Mouse (Mus musculus) hindbrain, embryonic 10.5 days (tissue): ENCODE measurements around the gene Nccrp1. TPM values are rescaled to one million over a fixed set of nuclear protein-coding genes. Genes with fewer than 3 reads are reported as not detected.

Source experiments
- DNase-seq: peaks from one replicate; pipeline ENCODE4 v3.0.0-alpha.2; 2017; ENCODE audit warnings: low spot score
- H3K27ac ChIP-seq: fragments of 300-500 bp; sonication (generic); 2 replicates; pipeline ENCODE4 v1.5.1; 2016; ENCODE audit warnings: mild to moderate bottlenecking, moderate library complexity
- H3K27me3 ChIP-seq: fragments of 300-500 bp; sonication (generic); 2 replicates; pipeline ENCODE4 v1.6.1; 2016; ENCODE audit warnings: mild to moderate bottlenecking; ENCODE audit not compliant: poor library complexity, insufficient read depth, severe bottlenecking
- H3K36me3 ChIP-seq: fragments of 300-500 bp; sonication (generic); 2 replicates; pipeline ENCODE4 v1.6.1; 2016; ENCODE audit warnings: mild to moderate bottlenecking, moderate library complexity
- H3K4me1 ChIP-seq: fragments of 300-500 bp; sonication (generic); replicated peaks from 2 replicates; pipeline ENCODE4 v1.6.1; 2016; ENCODE audit warnings: mild to moderate bottlenecking
- H3K4me3 ChIP-seq: fragments of 300-500 bp; sonication (generic); 2 replicates; pipeline ENCODE4 v1.5.1; 2016; ENCODE audit warnings: mild to moderate bottlenecking, moderate library complexity
- H3K9me3 ChIP-seq: fragments of 300-500 bp; sonication (generic); 2 replicates; pipeline ENCODE4 v1.6.1; 2016; ENCODE audit warnings: mild to moderate bottlenecking, moderate library complexity
- WGBS: fragments of 180-500 bp; shearing (Covaris S2); methylation state at CpG from one replicate; pipeline ENCODE4 v1.1.7; 2016; 5-methylcytosine and 5-hydroxymethylcytosine counted together
- polyA plus RNA-seq: library from polyadenylated mRNA; unstranded; fragments of >200 nt; fragmentation: Nextera tagmentation; extraction: Ambion mirVana; gene quantifications from 2 replicates; pipeline ENCODE4 v1.2.1, GENCODE M21; 2016

The Nccrp1 gene
- polyA plus RNA-seq = 0.10 TPM in 1 of 2 replicates, not detected in the other

- Histone ChIP-seq H3K27ac (0 out of 2 replicates have a peak within 1 kb of the TSS, but pooled peaks have one; percentile 23), H3K4me1 (peaks cover 43% of the 10 kb centered on the region), H3K4me3 (peak within 1 kb of the TSS; percentile 51), H3K36me3 (no peaks in the 10 kb centered on the region), H3K9me3 (0 out of 2 replicates have a peak, but pooled peaks cover under 1% of the 10 kb centered on the region), H3K27me3 (peaks cover 50% of the 10 kb centered on the region)
- no peak for DNase-seq
- WGBS = 6% methylated on average over 5 of the region's 5 CpGs
Measured at GRCm38 (mm10) chr7:28547154-28547553, at the start of gene Nccrp1. Nccrp1 (minus strand) TSS chr7:28547254.

- WGBS = 70% methylated on average over 8 of the region's 8 CpGs
- Histone ChIP-seq H3K9me3 (no peaks in the 10 kb centered on the region), H3K36me3 (peaks cover 18% of the 10 kb centered on the region), H3K4me3 (peak overlapping the region; percentile 72), H3K27me3 (no peaks in the 10 kb centered on the region), H3K27ac (peak overlapping the region; percentile 96), H3K4me1 (peaks cover 74% of the 10 kb centered on the region)
- DNase-seq = no peak
Measured at GRCm38 (mm10) chr7:28595751-28596435, 48.8 kb upstream of the Nccrp1 start.

- H3K9me3 ChIP-seq = no peaks in the 10 kb centered on the region
- H3K27ac ChIP-seq = peak overlapping the region; percentile 64
- H3K36me3 ChIP-seq = peaks cover 18% of the 10 kb centered on the region
- no peaks in the 10 kb centered on the region for H3K27me3 ChIP-seq
- H3K4me1 ChIP-seq = peaks cover 92% of the 10 kb centered on the region
- DNase-seq = no peak
- WGBS = 50% methylated on average over 14 of the region's 14 CpGs
- no peak overlapping the region for H3K4me3 ChIP-seq
Measured at GRCm38 (mm10) chr7:28593206-28594111, 46.4 kb upstream of the Nccrp1 start.

GRCm38 (mm10) chr7:28591862-28592261 is 44.8 kb upstream of the Nccrp1 start:
- no peak for DNase-seq
- Histone ChIP-seq H3K4me3 (no peak overlapping the region), H3K36me3 (peaks cover 18% of the 10 kb centered on the region), H3K9me3 (no peaks in the 10 kb centered on the region), H3K4me1 (peaks cover 98% of the 10 kb centered on the region), H3K27me3 (no peaks in the 10 kb centered on the region), H3K27ac (peak overlapping the region; percentile 3; the same call in 1 of the 2 replicates)
- 71% methylated on average over 1 of the region's 1 CpGs for WGBS

- Histone ChIP-seq H3K36me3 (peaks cover 13% of the 10 kb centered on the region), H3K4me1 (peaks cover 96% of the 10 kb centered on the region), H3K27ac (peak overlapping the region; percentile 76), H3K9me3 (no peaks in the 10 kb centered on the region), H3K27me3 (no peaks in the 10 kb centered on the region), H3K4me3 (peak overlapping the region; percentile 16; the same call in 1 of the 2 replicates)
- DNase-seq = peak; percentile 33
Measured at GRCm38 (mm10) chr7:28587644-28588043, 40.6 kb upstream of the Nccrp1 start.

GRCm38 (mm10) chr7:28586663-28587411 is 39.8 kb upstream of the Nccrp1 start:
- Histone ChIP-seq H3K9me3 (no peaks in the 10 kb centered on the region), H3K27ac (peak overlapping the region; percentile 66; the same call in 1 of the 2 replicates), H3K4me1 (peaks cover 88% of the 10 kb centered on the region), H3K4me3 (peak overlapping the region; percentile 1; the same call in 1 of the 2 replicates), H3K36me3 (peaks cover 13% of the 10 kb centered on the region), H3K27me3 (no peaks in the 10 kb centered on the region)
- WGBS = 79% methylated on average over 6 of the region's 6 CpGs
- no peak for DNase-seq

- Histone ChIP-seq H3K4me1 (peaks cover 72% of the 10 kb centered on the region), H3K27ac (no peak overlapping the region), H3K36me3 (peaks cover 18% of the 10 kb centered on the region), H3K27me3 (no peaks in the 10 kb centered on the region), H3K4me3 (no peak overlapping the region), H3K9me3 (no peaks in the 10 kb centered on the region)
- 83% methylated on average over 6 of the region's 6 CpGs for WGBS
- DNase-seq = no peak
Measured at GRCm38 (mm10) chr7:28585001-28585400, 37.9 kb upstream of the Nccrp1 start.

GRCm38 (mm10) chr7:28584468-28584867 is 37.4 kb upstream of the Nccrp1 start:
- DNase-seq = no peak
- no peak overlapping the region; the same call in 1 of the 2 replicates for H3K27ac ChIP-seq
- H3K27me3 ChIP-seq = no peaks in the 10 kb centered on the region
- no peak overlapping the region for H3K4me3 ChIP-seq
- peaks cover 72% of the 10 kb centered on the region for H3K4me1 ChIP-seq
- 79% methylated on average over 4 of the region's 4 CpGs for WGBS
- no peaks in the 10 kb centered on the region for H3K9me3 ChIP-seq
- peaks cover 23% of the 10 kb centered on the region for H3K36me3 ChIP-seq

GRCm38 (mm10) chr7:28583570-28584344 is 36.7 kb upstream of the Nccrp1 start:
- 83% methylated on average over 8 of the region's 8 CpGs for WGBS
- H3K4me3 ChIP-seq = no peak overlapping the region
- no peak for DNase-seq
- no peak overlapping the region for H3K27ac ChIP-seq
- H3K36me3 ChIP-seq = peaks cover 27% of the 10 kb centered on the region
- no peaks in the 10 kb centered on the region for H3K9me3 ChIP-seq
- H3K27me3 ChIP-seq = no peaks in the 10 kb centered on the region
- H3K4me1 ChIP-seq = peaks cover 72% of the 10 kb centered on the region

- H3K4me3 ChIP-seq = no peak overlapping the region
- H3K27ac ChIP-seq = no peak overlapping the region
- no peak for DNase-seq
- no peaks in the 10 kb centered on the region for H3K9me3 ChIP-seq
- WGBS = 93% methylated on average over 11 of the region's 11 CpGs
- peaks cover 27% of the 10 kb centered on the region for H3K36me3 ChIP-seq
- no peaks in the 10 kb centered on the region for H3K27me3 ChIP-seq
- H3K4me1 ChIP-seq = peaks cover 72% of the 10 kb centered on the region
Measured at GRCm38 (mm10) chr7:28582841-28583240, 35.8 kb upstream of the Nccrp1 start.

GRCm38 (mm10) chr7:28581721-28582120 is 34.7 kb upstream of the Nccrp1 start:
- no peak for DNase-seq
- no peak overlapping the region for H3K27ac ChIP-seq
- WGBS = 92% methylated on average over 4 of the region's 4 CpGs
- no peaks in the 10 kb centered on the region for H3K27me3 ChIP-seq
- H3K9me3 ChIP-seq = no peaks in the 10 kb centered on the region
- H3K36me3 ChIP-seq = peaks cover 30% of the 10 kb centered on the region
- H3K4me3 ChIP-seq = no peak overlapping the region
- peaks cover 72% of the 10 kb centered on the region for H3K4me1 ChIP-seq

- 0 out of 2 replicates have a peak overlapping the region, but pooled peaks have one; percentile 9 for H3K27ac ChIP-seq
Measured at GRCm38 (mm10) chr7:28579826-28580225, 32.8 kb upstream of the Nccrp1 start.

More at GRCm38 (mm10) chr7:28579826-28580225, 32.8 kb upstream of the Nccrp1 start:
- H3K27me3 ChIP-seq = no peaks in the 10 kb centered on the region
- H3K4me3 ChIP-seq = no peak overlapping the region
- WGBS = 77% methylated on average over 5 of the region's 5 CpGs
- no peak for DNase-seq
- H3K9me3 ChIP-seq = no peaks in the 10 kb centered on the region
- H3K36me3 ChIP-seq = peaks cover 36% of the 10 kb centered on the region
- peaks cover 72% of the 10 kb centered on the region for H3K4me1 ChIP-seq
